Mouse (Mus musculus) adrenal gland (tissue): ENCODE results near the gene Taf15.

ENCODE experiments used
- intact Hi-C: fragments of 180-260 bp; cut with DNase I; formaldehyde crosslinking; loops from one replicate; pipeline ENCODE4 v1.15.1; 2025
- long read RNA-seq, 2 experiments: library from polyadenylated mRNA; unstranded; transcript quantifications; one replicate each; pipeline ENCODE4 v2.0.0; 2020; ENCODE audit warnings: borderline replicate concordance in 1 of 2; ENCODE audit not compliant: insufficient replicate concordance in 1 of 2

Taf15 gene
- long read RNA-seq, experiment 1, partial matches to known transcripts: 0 of 2 reads
- long read RNA-seq, experiment 1, other reads (novel, unspliced or antisense): 2 of 2 reads
- long read RNA-seq, experiment 2, partial matches to known transcripts: 0 of 2 reads
- long read RNA-seq, experiment 2, other reads (novel, unspliced or antisense): 2 of 2 reads

- intact Hi-C loops: loop anchor here (2.0 kb wide), 1 partner anchor 30 kb away; no protein-coding TSS in a partner anchor
These were observed at the start of gene Taf15 for GRCm38 (mm10) chr11:83472324-83473234. Taf15 (plus strand) TSS chr11:83473086.

- intact Hi-C loops: loop anchor here (2.0 kb wide), 1 partner anchor 98 kb away; no protein-coding TSS in a partner anchor
These were observed 48.2 kb upstream of the Taf15 start for GRCm38 (mm10) chr11:83424681-83425080.

- intact Hi-C loops: loop anchor here (2.0 kb wide), 1 partner anchor 70 kb away; no protein-coding TSS in a partner anchor
These were observed 45.9 kb upstream of the Taf15 start for GRCm38 (mm10) chr11:83426964-83427363.

GRCm38 (mm10) chr11:83429355-83429754, 43.5 kb upstream of the Taf15 start, which contains the start of gene Gas2l2:
Gas2l2 (minus strand) TSS chr11:83429455.
- intact Hi-C loops: no loop called here

GRCm38 (mm10) chr11:83432533-83432932, 40.4 kb upstream of the Taf15 start:
- intact Hi-C loops: no loop called here

GRCm38 (mm10) chr11:83437377-83437776, 35.5 kb upstream of the Taf15 start, which contains the start of gene 1700020L24Rik:
1700020L24Rik (plus strand) TSS chr11:83437677.
- intact Hi-C loops: no loop called here

- intact Hi-C loops: no loop called here
These were observed 33.3 kb upstream of the Taf15 start for GRCm38 (mm10) chr11:83439426-83440060.

GRCm38 (mm10) chr11:83440081-83441064, 32.5 kb upstream of the Taf15 start:
- intact Hi-C loops: no loop called here

GRCm38 (mm10) chr11:83441235-83441634, 31.7 kb upstream of the Taf15 start:
- intact Hi-C loops: no loop called here

- intact Hi-C loops: loop anchor here (2.0 kb wide), 1 partner anchor 30 kb away; the partner anchor contains the start of gene Taf15
These were observed 30.2 kb upstream of the Taf15 start for GRCm38 (mm10) chr11:83442596-83443267.

GRCm38 (mm10) chr11:83443824-83444223, 29.1 kb upstream of the Taf15 start:
- intact Hi-C loops: loop anchor here (2.0 kb wide), 1 partner anchor 29 kb away; the partner anchor contains the start of gene Taf15

GRCm38 (mm10) chr11:83445001-83445400, 27.9 kb upstream of the Taf15 start:
- intact Hi-C loops: no loop called here

GRCm38 (mm10) chr11:83447612-83448011, 25.3 kb upstream of the Taf15 start:
- intact Hi-C loops: no loop called here

GRCm38 (mm10) chr11:83448021-83448926, 24.6 kb upstream of the Taf15 start:
- intact Hi-C loops: no loop called here

GRCm38 (mm10) chr11:83448927-83449236, 24.0 kb upstream of the Taf15 start:
- intact Hi-C loops: no loop called here

- intact Hi-C loops: no loop called here
These were observed 23.6 kb upstream of the Taf15 start for GRCm38 (mm10) chr11:83449298-83449697.

GRCm38 (mm10) chr11:83450550-83450949, 22.3 kb upstream of the Taf15 start:
- intact Hi-C loops: no loop called here

GRCm38 (mm10) chr11:83451281-83451680, 21.6 kb upstream of the Taf15 start:
- intact Hi-C loops: no loop called here

GRCm38 (mm10) chr11:83454548-83454947, 18.3 kb upstream of the Taf15 start:
- intact Hi-C loops: no loop called here
